Mouse (Mus musculus) megakaryocyte, embryonic 14.5 days (primary cell): ENCODE results near the gene Teddm2.

Experiments
- FLI1 ChIP-seq: IDR thresholded peaks from 2 replicates; pipeline ENCODE4 v1.6.1; 2012; ENCODE audit warnings: low read length, inconsistent platforms, mixed read lengths
- GATA1 ChIP-seq: IDR thresholded peaks from 3 replicates; pipeline ENCODE4 v1.6.1; 2012; ENCODE audit warnings: mixed read lengths, low read length, inconsistent platforms, borderline replicate concordance

DNA sequence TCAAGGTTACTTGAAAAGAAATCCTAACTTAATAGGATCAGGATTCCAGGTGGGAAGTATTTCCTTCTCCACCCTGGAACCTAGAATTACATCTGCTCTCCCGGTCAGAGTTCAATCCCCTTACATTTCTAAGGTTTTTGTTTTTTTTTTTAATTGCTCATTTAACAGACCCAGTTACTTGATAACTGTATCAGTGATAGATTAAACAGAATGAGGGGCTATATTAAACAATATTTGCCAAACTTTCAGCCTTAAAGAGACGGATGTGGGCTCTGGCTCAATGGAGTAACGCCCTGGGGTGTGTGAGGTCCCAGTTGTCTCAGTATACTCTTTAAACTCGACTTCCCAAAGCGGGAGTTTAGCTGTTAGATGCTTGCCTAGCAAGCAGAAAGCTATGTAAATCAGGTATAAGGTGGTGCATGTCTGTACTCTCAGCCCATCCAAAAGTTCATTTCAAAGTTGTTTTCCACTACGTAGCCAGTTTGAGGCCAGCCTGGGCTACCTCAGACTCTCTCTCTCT, 11.3 kb upstream of the Teddm2 start:
- TF ChIP-seq GATA1 (no peak), FLI1 (no peak)
